Mouse (Mus musculus) small intestine, adult 2 months (tissue): ENCODE results near the gene Tuba8.

Experiments
- CTCF ChIP-seq: fragments of 200-500 bp; IDR thresholded peaks from 2 replicates; pipeline ENCODE4 v1.5.1; 2012; ENCODE audit warnings: low read depth, mild to moderate bottlenecking, control low read depth, inconsistent platforms, low read length, moderate library complexity, mixed read lengths; ENCODE audit not compliant: insufficient replicate concordance, insufficient read length; ENCODE audit errors: extremely low read depth
- POLR2A ChIP-seq: fragments of 200-500 bp; IDR thresholded peaks from 2 replicates; pipeline ENCODE4 v1.6.1; 2012; ENCODE audit warnings: low read depth, mild to moderate bottlenecking, control low read depth, inconsistent platforms, low read length, moderate library complexity

DNA sequence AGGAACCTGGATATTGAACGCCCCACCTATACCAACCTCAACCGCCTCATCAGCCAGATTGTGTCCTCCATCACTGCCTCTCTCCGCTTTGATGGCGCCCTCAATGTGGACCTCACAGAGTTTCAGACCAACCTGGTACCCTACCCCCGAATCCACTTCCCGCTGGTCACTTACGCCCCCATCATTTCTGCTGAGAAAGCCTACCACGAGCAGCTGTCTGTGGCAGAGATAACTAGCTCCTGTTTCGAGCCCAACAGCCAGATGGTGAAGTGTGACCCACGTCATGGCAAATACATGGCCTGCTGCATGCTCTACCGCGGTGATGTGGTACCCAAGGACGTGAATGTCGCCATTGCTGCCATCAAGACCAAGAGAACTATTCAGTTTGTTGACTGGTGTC lies 12.5 kb downstream of the Tuba8 start:
- no peak for TF ChIP-seq POLR2A
- TF ChIP-seq CTCF: no peak
